Mouse (Mus musculus) hematopoietic stem cell, adult 5-6 weeks (primary cell): Measurements from ENCODE around the gene Pik3cd. TPM values are rescaled to one million over a fixed set of nuclear protein-coding genes. Genes with fewer than 3 reads are reported as not detected.
A peak's percentile ranks its signal among the peaks of the same experiment; 100 is the strongest.
"Not testable (repeated sequence)": the region's sequence is repeated elsewhere in the genome, so short reads cannot be mapped to it uniquely, and the experiment has no call there.

ENCODE experiments used
- ATAC-seq, 2 experiments: fragments of 125-278 bp in 1 of 2; replicated peaks in 1 of 2; 2 replicates each; pipeline ENCODE4 v1.8.0; 2016 to 2017; ENCODE audit warnings: inconsistent platforms in 2 of 2, mild to moderate bottlenecking in 2 of 2, moderate number of reproducible peaks in 2 of 2, low read depth in 1 of 2, moderate TSS enrichment in 1 of 2; ENCODE audit not compliant: low FRiP score in 2 of 2, poor library complexity in 2 of 2, severe bottlenecking in 2 of 2, insufficient read depth in 1 of 2, low TSS enrichment in 1 of 2
- total RNA-seq: library from RNA; stranded (forward); fragments of 172-1452, 232-1000 nt; gene quantifications from 2 replicates; pipeline ENCODE4 v1.2.3, GENCODE M21; 2017

Gene Pik3cd
- total RNA-seq, result 51.1 and 56.9 TPM in 2 replicates

- peak; percentile 50 to 53 for ATAC-seq
Measured at GRCm38 (mm10) chr4:149702210-149702979, at the start of gene Pik3cd. Gene Pik3cd, minus strand, starts transcription at chr4:149702571.

- ATAC-seq, result no peak
Measured at GRCm38 (mm10) chr4:149750671-149751070, 48.3 kb upstream of the Pik3cd start.

- not testable (repeated sequence) for ATAC-seq
Measured at GRCm38 (mm10) chr4:149749663-149750015, 47.3 kb upstream of the Pik3cd start.

- no peak for ATAC-seq
Measured at GRCm38 (mm10) chr4:149749003-149749662, 46.8 kb upstream of the Pik3cd start.

GRCm38 (mm10) chr4:149744119-149744518 is 41.7 kb upstream of the Pik3cd start:
- no peak for ATAC-seq

- ATAC-seq, result no peak
Measured at GRCm38 (mm10) chr4:149742011-149742530, 39.7 kb upstream of the Pik3cd start.

- ATAC-seq, result no peak
Measured at GRCm38 (mm10) chr4:149740301-149740700, 37.9 kb upstream of the Pik3cd start.

- ATAC-seq, result no peak
Measured at GRCm38 (mm10) chr4:149739478-149739877, 37.1 kb upstream of the Pik3cd start.

GRCm38 (mm10) chr4:149737383-149738324 is 35.3 kb upstream of the Pik3cd start, which contains the start of gene Tmem201:
Gene Tmem201, minus strand, starts transcription at chr4:149738044.
- ATAC-seq, result peak; percentile 85 to 89

GRCm38 (mm10) chr4:149736581-149736980 is 34.2 kb upstream of the Pik3cd start:
- ATAC-seq, result no peak

- ATAC-seq, result no peak
Measured at GRCm38 (mm10) chr4:149735624-149736250, 33.4 kb upstream of the Pik3cd start.

GRCm38 (mm10) chr4:149734730-149735475 is 32.5 kb upstream of the Pik3cd start:
- ATAC-seq, result no peak

- ATAC-seq, result no peak
Measured at GRCm38 (mm10) chr4:149734246-149734645, 31.9 kb upstream of the Pik3cd start.

- no peak for ATAC-seq
Measured at GRCm38 (mm10) chr4:149733748-149734147, 31.4 kb upstream of the Pik3cd start.

- ATAC-seq, result no peak
Measured at GRCm38 (mm10) chr4:149732800-149733199, 30.4 kb upstream of the Pik3cd start.

GRCm38 (mm10) chr4:149732313-149732712 is 29.9 kb upstream of the Pik3cd start:
- ATAC-seq, result no peak
